Mouse (Mus musculus) limb, embryonic 10.5 days (tissue): ENCODE measurements around the gene Olfr314. TPM values are rescaled to one million over a fixed set of nuclear protein-coding genes. Genes with fewer than 3 reads are reported as not detected.
"Not testable (repeated sequence)": the region's sequence is repeated elsewhere in the genome, so short reads cannot be mapped to it uniquely, and the experiment has no call there.

Experiments
- DNase-seq: peaks from one replicate; pipeline ENCODE4 v3.0.0-alpha.2; 2017; ENCODE audit warnings: low spot score
- H3K27ac ChIP-seq: fragments of 300-500 bp; sonication (generic); 2 replicates; pipeline ENCODE4 v1.5.1; 2016; ENCODE audit warnings: mild to moderate bottlenecking
- H3K27me3 ChIP-seq: fragments of 300-500 bp; sonication (generic); 2 replicates; pipeline ENCODE4 v1.6.1; 2016; ENCODE audit warnings: low read depth, mild to moderate bottlenecking; ENCODE audit not compliant: poor library complexity, severe bottlenecking
- H3K36me3 ChIP-seq: fragments of 300-500 bp; sonication (generic); 2 replicates; pipeline ENCODE4 v1.6.1; 2016; ENCODE audit warnings: mild to moderate bottlenecking, moderate library complexity
- H3K4me1 ChIP-seq: fragments of 300-500 bp; sonication (generic); 2 replicates; pipeline ENCODE4 v1.6.1; 2016
- H3K4me3 ChIP-seq: fragments of 300-500 bp; sonication (generic); 2 replicates; pipeline ENCODE4 v1.5.1; 2016; ENCODE audit warnings: mild to moderate bottlenecking, moderate library complexity
- H3K9me3 ChIP-seq: fragments of 300-500 bp; sonication (generic); replicated peaks from 2 replicates; pipeline ENCODE4 v1.6.1; 2016; ENCODE audit warnings: mild to moderate bottlenecking
- WGBS: fragments of 180-500 bp; shearing (Covaris S2); methylation state at CpG from one replicate; pipeline ENCODE4 v1.1.7; 2016; 5-methylcytosine and 5-hydroxymethylcytosine counted together
- polyA plus RNA-seq: library from polyadenylated mRNA; unstranded; fragments of >200 nt; fragmentation: Nextera tagmentation; extraction: Ambion mirVana; gene quantifications from 2 replicates; pipeline ENCODE4 v1.2.1, GENCODE M21; 2016

Gene Olfr314
- polyA plus RNA-seq: not detected in 2 replicates

GRCm38 (mm10) chr11:58782480-58783089 is at the start of gene Olfr314:
Gene Olfr314, plus strand, starts transcription at chr11:58782952.
- no peaks in the 10 kb centered on the region for H3K27me3 ChIP-seq
- H3K27ac ChIP-seq: no peak within 1 kb of the TSS
- WGBS: 88% methylated on average over 6 of the region's 6 CpGs
- H3K4me1 ChIP-seq: no peaks in the 10 kb centered on the region
- H3K4me3 ChIP-seq: no peak within 1 kb of the TSS
- H3K36me3 ChIP-seq: no peaks in the 10 kb centered on the region
- no peaks in the 10 kb centered on the region for H3K9me3 ChIP-seq
- no peak for DNase-seq

GRCm38 (mm10) chr11:58733372-58733771 is 49.4 kb upstream of the Olfr314 start:
- H3K27ac ChIP-seq: no peak overlapping the region
- no peaks in the 10 kb centered on the region for H3K36me3 ChIP-seq
- no peaks in the 10 kb centered on the region for H3K9me3 ChIP-seq
- H3K27me3 ChIP-seq: no peaks in the 10 kb centered on the region
- 79% methylated on average over 3 of the region's 3 CpGs for WGBS
- DNase-seq: no peak
- H3K4me1 ChIP-seq: no peaks in the 10 kb centered on the region
- H3K4me3 ChIP-seq: no peak overlapping the region

- 75% methylated on average over 4 of the region's 4 CpGs for WGBS
- Histone ChIP-seq H3K4me1 (no peaks in the 10 kb centered on the region), H3K36me3 (no peaks in the 10 kb centered on the region), H3K9me3 (no peaks in the 10 kb centered on the region), H3K4me3 (no peak within 1 kb of the TSS), H3K27ac (no peak within 1 kb of the TSS), H3K27me3 (no peaks in the 10 kb centered on the region)
- no peak for DNase-seq
Observed at GRCm38 (mm10) chr11:58738792-58739262, 43.9 kb upstream of the Olfr314 start, which contains the start of gene Olfr317. Gene Olfr317, minus strand, starts transcription at chr11:58739212.

GRCm38 (mm10) chr11:58751096-58751495 is 31.7 kb upstream of the Olfr314 start:
- not testable (repeated sequence) for H3K27me3 ChIP-seq, H3K27ac ChIP-seq, H3K9me3 ChIP-seq, DNase-seq, H3K4me1 ChIP-seq, H3K4me3 ChIP-seq, H3K36me3 ChIP-seq
- 77% methylated on average over 18 of the region's 18 CpGs for WGBS

GRCm38 (mm10) chr11:58752434-58752833 is 30.3 kb upstream of the Olfr314 start, which contains the start of gene Olfr316:
Gene Olfr316, plus strand, starts transcription at chr11:58752734.
- WGBS: 92% methylated on average over 2 of the region's 2 CpGs
- H3K4me1 ChIP-seq: no peaks in the 10 kb centered on the region
- DNase-seq: no peak
- no peaks in the 10 kb centered on the region for H3K9me3 ChIP-seq
- no peak within 1 kb of the TSS for H3K4me3 ChIP-seq
- no peaks in the 10 kb centered on the region for H3K36me3 ChIP-seq
- H3K27me3 ChIP-seq: no peaks in the 10 kb centered on the region
- H3K27ac ChIP-seq: no peak within 1 kb of the TSS

GRCm38 (mm10) chr11:58772888-58773287 is 9.9 kb upstream of the Olfr314 start, which contains the start of gene Olfr315:
Gene Olfr315, plus strand, starts transcription at chr11:58773188.
- H3K4me1 ChIP-seq: no peaks in the 10 kb centered on the region
- H3K9me3 ChIP-seq: no peaks in the 10 kb centered on the region
- no peaks in the 10 kb centered on the region for H3K36me3 ChIP-seq

GRCm38 (mm10) chr11:58784182-58784581 is 1.4 kb downstream of the Olfr314 start:
- no peak overlapping the region for H3K27ac ChIP-seq
- DNase-seq: no peak
- no peaks in the 10 kb centered on the region for H3K4me1 ChIP-seq
- no peaks in the 10 kb centered on the region for H3K9me3 ChIP-seq
- no peaks in the 10 kb centered on the region for H3K36me3 ChIP-seq
- H3K27me3 ChIP-seq: no peaks in the 10 kb centered on the region
- H3K4me3 ChIP-seq: no peak overlapping the region
- WGBS: 82% methylated on average over 2 of the region's 2 CpGs

More at GRCm38 (mm10) chr11:58772888-58773287, 9.9 kb upstream of the Olfr314 start, which contains the start of gene Olfr315:
- Histone ChIP-seq H3K4me3 (no peak within 1 kb of the TSS), H3K27ac (no peak within 1 kb of the TSS), H3K27me3 (no peaks in the 10 kb centered on the region)
- no peak for DNase-seq

GRCm38 (mm10) chr11:58787651-58788050 is 4.9 kb downstream of the Olfr314 start:
- no peaks in the 10 kb centered on the region for H3K36me3 ChIP-seq
- no peak for DNase-seq
- 89% methylated on average over 10 of the region's 10 CpGs for WGBS

GRCm38 (mm10) chr11:58788346-58788745 is 5.6 kb downstream of the Olfr314 start:
- WGBS: 85% methylated on average over 8 of the region's 8 CpGs
- Histone ChIP-seq H3K4me1 (no peaks in the 10 kb centered on the region), H3K9me3 (no peaks in the 10 kb centered on the region), H3K36me3 (no peaks in the 10 kb centered on the region), H3K27me3 (no peaks in the 10 kb centered on the region), H3K27ac (no peak overlapping the region), H3K4me3 (no peak overlapping the region)
- DNase-seq: no peak

More at GRCm38 (mm10) chr11:58787651-58788050, 4.9 kb downstream of the Olfr314 start:
- Histone ChIP-seq H3K27ac (no peak overlapping the region), H3K9me3 (no peaks in the 10 kb centered on the region), H3K4me1 (no peaks in the 10 kb centered on the region), H3K27me3 (no peaks in the 10 kb centered on the region), H3K4me3 (no peak overlapping the region)

- no peak overlapping the region for H3K27ac ChIP-seq
- DNase-seq: no peak
- 45% methylated on average over 3 of the region's 3 CpGs for WGBS
Observed at GRCm38 (mm10) chr11:58789532-58789931, 6.8 kb downstream of the Olfr314 start.

GRCm38 (mm10) chr11:58790053-58790452 is 7.3 kb downstream of the Olfr314 start:
- 66% methylated on average over 2 of the region's 2 CpGs for WGBS
- H3K27me3 ChIP-seq: no peaks in the 10 kb centered on the region

More at GRCm38 (mm10) chr11:58789532-58789931, 6.8 kb downstream of the Olfr314 start:
- H3K4me1 ChIP-seq: no peaks in the 10 kb centered on the region
- no peaks in the 10 kb centered on the region for H3K27me3 ChIP-seq
- no peaks in the 10 kb centered on the region for H3K9me3 ChIP-seq
- H3K36me3 ChIP-seq: no peaks in the 10 kb centered on the region
- H3K4me3 ChIP-seq: no peak overlapping the region

GRCm38 (mm10) chr11:58790646-58791045 is 7.9 kb downstream of the Olfr314 start:
- Histone ChIP-seq H3K27ac (no peak overlapping the region), H3K4me1 (no peaks in the 10 kb centered on the region), H3K4me3 (no peak overlapping the region), H3K27me3 (no peaks in the 10 kb centered on the region), H3K36me3 (no peaks in the 10 kb centered on the region), H3K9me3 (no peaks in the 10 kb centered on the region)
- WGBS: 90% methylated on average over 6 of the region's 6 CpGs
- no peak for DNase-seq

More at GRCm38 (mm10) chr11:58790053-58790452, 7.3 kb downstream of the Olfr314 start:
- Histone ChIP-seq H3K4me3 (no peak overlapping the region), H3K9me3 (no peaks in the 10 kb centered on the region), H3K36me3 (no peaks in the 10 kb centered on the region), H3K4me1 (no peaks in the 10 kb centered on the region), H3K27ac (no peak overlapping the region)
- DNase-seq: no peak

- no peak for DNase-seq
- H3K36me3 ChIP-seq: no peaks in the 10 kb centered on the region
- H3K4me3 ChIP-seq: no peak overlapping the region
- no peak overlapping the region for H3K27ac ChIP-seq
- H3K4me1 ChIP-seq: no peaks in the 10 kb centered on the region
- WGBS: 70% methylated on average over 2 of the region's 2 CpGs
- no peaks in the 10 kb centered on the region for H3K9me3 ChIP-seq
- H3K27me3 ChIP-seq: no peaks in the 10 kb centered on the region
Observed at GRCm38 (mm10) chr11:58795856-58796255, 13.1 kb downstream of the Olfr314 start.
